Mouse (Mus musculus): ENCODE results near the gene Atp11a.

DNA sequence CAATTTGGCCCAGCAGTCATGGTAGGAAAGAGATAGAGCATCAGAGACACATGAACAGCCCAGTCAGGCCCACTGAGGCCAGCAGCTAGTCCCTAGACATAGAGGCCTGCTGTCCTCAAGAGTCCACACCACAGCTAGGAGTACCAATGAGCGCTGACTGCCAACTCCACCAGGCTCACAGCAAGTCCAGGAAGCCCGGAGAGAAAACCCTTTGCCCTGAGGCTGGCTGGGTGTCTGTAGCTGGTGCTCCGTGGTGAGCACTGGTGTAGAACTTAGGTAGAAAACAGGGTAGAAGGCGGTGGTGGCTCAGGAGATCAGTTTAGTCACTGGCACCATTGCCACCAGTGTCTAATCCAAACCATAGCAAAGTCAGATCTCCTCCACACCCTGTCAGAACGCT lies 988 bp upstream of the Atp11a start:
- TF ChIP-seq GATA1 (IDR thresholded peaks at IDR 0.05; ENCODE audit: borderline replicate concordance, low read length) (no peak), FLI1 (IDR thresholded peaks at IDR 0.05; ENCODE audit: low read length) (no peak)

Measured in megakaryocyte, embryonic 14.5 days (primary cell).